Mouse (Mus musculus) layer of hippocampus, postnatal 36 days (tissue): ENCODE results near the gene 2700081O15Rik. TPM values are rescaled to one million over a fixed set of nuclear protein-coding genes. Genes with fewer than 3 reads are reported as not detected.

Experiments
- microRNA-seq, 2 experiments: library from miRNA; unstranded; fragments of <30 nt; microRNA quantifications; one replicate each; pipeline ENCODE4 v1.2.0; 2021
- total RNA-seq, 2 experiments: library from RNA; stranded (reverse); gene quantifications; 2 replicates each; pipeline ENCODE4 v1.2.3; 2021

2700081O15Rik gene
- total RNA-seq, 2 experiments from 2014 or later, result 46.9 to 54.4 TPM

Small RNA genes lying within 50 kb of the gene (microRNA-seq; reads per million reads assigned to microRNA genes)
- 0 to 0.63 reads per million in 2 experiments for gene Mir6991

Other genes with a start within 250 kb of the 2700081O15Rik start
- gene Otub1, start 211.3 kb upstream of the 2700081O15Rik start, total RNA-seq, result 100 to 1,000 TPM; 282 to 286 TPM
- 1,000 to 10,000 TPM; 1,005 to 1,018 TPM for gene Cox8a, start 200.0 kb upstream of the 2700081O15Rik start, total RNA-seq
- 10 to 100 TPM; 31.6 to 38.6 TPM for gene Naa40, start 176.4 kb upstream of the 2700081O15Rik start, total RNA-seq
- 10 to 100 TPM; 17.5 to 18.7 TPM for gene Rcor2, start 150.3 kb upstream of the 2700081O15Rik start, total RNA-seq
- 100 to 1,000 TPM; 111 to 118 TPM for gene Mark2, start 75.8 kb upstream of the 2700081O15Rik start, total RNA-seq
- 10 to 100 TPM; 31.8 to 36.9 TPM for gene Spindoc, start 34.6 kb upstream of the 2700081O15Rik start, total RNA-seq
- 100 to 1,000 TPM; 737 to 795 TPM for gene Rtn3, start 65.7 kb downstream of the 2700081O15Rik start, total RNA-seq
- gene Atl3, start 76.4 kb downstream of the 2700081O15Rik start, total RNA-seq, result 10 to 100 TPM; 21.1 to 23.3 TPM
- 10 to 100 TPM; 28.3 to 28.8 TPM for gene Pla2g16, start 139.8 kb downstream of the 2700081O15Rik start, total RNA-seq
- under 1 TPM; 0.22 to 0.28 TPM for gene Lgals12, start 189.6 kb downstream of the 2700081O15Rik start, total RNA-seq
- gene Hrasls5, start 194.9 kb downstream of the 2700081O15Rik start, total RNA-seq, result not detected